Mouse (Mus musculus) olfactory bulb, adult 2 months (tissue): ENCODE measurements at regions not wholly inside any gene's neighbourhood (a gene's known extent, or its start where the extent isn't known, plus 50 kb on each side); places are given as distances from the start of the nearest gene placed in this dataset.

ENCODE experiments used
- H3K27ac ChIP-seq: fragments of 200-500 bp; 2 replicates; pipeline ENCODE4 v1.5.1; 2012; ENCODE audit warnings: low read depth, low read length; ENCODE audit not compliant: insufficient read depth
- H3K4me1 ChIP-seq: fragments of 200-500 bp; 2 replicates; pipeline ENCODE4 v1.6.1; 2012; ENCODE audit warnings: low read length; ENCODE audit not compliant: control insufficient read depth, insufficient read depth
- H3K4me3 ChIP-seq: fragments of 200-500 bp; 2 replicates; pipeline ENCODE4 v1.5.1; 2012; ENCODE audit warnings: mild to moderate bottlenecking, low read depth, low read length, moderate library complexity; ENCODE audit not compliant: insufficient read depth
- CTCF ChIP-seq: fragments of 200-500 bp; IDR thresholded peaks from 2 replicates; pipeline ENCODE4 v1.5.1; 2012; ENCODE audit warnings: low read depth, mild to moderate bottlenecking, low read length, moderate library complexity; ENCODE audit not compliant: insufficient read depth
- POLR2A ChIP-seq: fragments of 200-500 bp; IDR thresholded peaks from 2 replicates; pipeline ENCODE4 v1.6.1; 2012; ENCODE audit warnings: mild to moderate bottlenecking, low read depth, low read length, moderate library complexity; ENCODE audit not compliant: insufficient read depth
- WGBS: fragments of 180-500 bp; shearing (Covaris S2); methylation state at CpG from one replicate; pipeline ENCODE4 v1.1.7; 2018; 5-methylcytosine and 5-hydroxymethylcytosine counted together

DNA sequence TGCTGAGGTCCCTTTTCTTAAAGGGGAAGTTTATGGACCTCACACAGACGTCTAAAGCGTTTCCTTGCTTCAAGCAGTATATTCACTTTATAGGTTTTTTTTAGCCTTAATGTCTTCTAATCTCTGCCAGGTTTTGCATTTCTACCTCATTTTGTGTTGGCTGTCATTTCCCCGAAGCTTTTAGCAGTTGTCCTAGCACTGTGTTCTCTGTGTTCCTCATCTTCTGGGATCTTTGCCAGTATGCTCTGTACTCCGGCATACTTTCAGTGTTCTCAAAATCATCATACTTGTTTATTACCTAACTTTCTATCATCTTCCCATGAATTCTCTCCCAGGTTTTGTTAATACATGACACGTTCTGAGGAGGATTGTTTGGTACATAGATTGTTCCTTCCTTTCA lies 333.5 kb upstream of the Lsamp start:
- no peak for TF ChIP-seq CTCF
- TF ChIP-seq POLR2A: no peak
- Histone ChIP-seq H3K27ac (no peak overlapping the region), H3K4me1 (no peaks in the 10 kb centered on the region), H3K4me3 (no peak overlapping the region)
- 77% methylated on average over 5 of the region's 5 CpGs for WGBS

GRCm38 (mm10) chr16:39667905-39668304 lies 316.3 kb upstream of the Lsamp start:
- Histone ChIP-seq H3K4me3 (no peak overlapping the region), H3K27ac (no peak overlapping the region), H3K4me1 (no peaks in the 10 kb centered on the region)
- 69% methylated on average over 1 of the region's 1 CpGs for WGBS
- no peak for TF ChIP-seq CTCF
- no peak for TF ChIP-seq POLR2A

DNA sequence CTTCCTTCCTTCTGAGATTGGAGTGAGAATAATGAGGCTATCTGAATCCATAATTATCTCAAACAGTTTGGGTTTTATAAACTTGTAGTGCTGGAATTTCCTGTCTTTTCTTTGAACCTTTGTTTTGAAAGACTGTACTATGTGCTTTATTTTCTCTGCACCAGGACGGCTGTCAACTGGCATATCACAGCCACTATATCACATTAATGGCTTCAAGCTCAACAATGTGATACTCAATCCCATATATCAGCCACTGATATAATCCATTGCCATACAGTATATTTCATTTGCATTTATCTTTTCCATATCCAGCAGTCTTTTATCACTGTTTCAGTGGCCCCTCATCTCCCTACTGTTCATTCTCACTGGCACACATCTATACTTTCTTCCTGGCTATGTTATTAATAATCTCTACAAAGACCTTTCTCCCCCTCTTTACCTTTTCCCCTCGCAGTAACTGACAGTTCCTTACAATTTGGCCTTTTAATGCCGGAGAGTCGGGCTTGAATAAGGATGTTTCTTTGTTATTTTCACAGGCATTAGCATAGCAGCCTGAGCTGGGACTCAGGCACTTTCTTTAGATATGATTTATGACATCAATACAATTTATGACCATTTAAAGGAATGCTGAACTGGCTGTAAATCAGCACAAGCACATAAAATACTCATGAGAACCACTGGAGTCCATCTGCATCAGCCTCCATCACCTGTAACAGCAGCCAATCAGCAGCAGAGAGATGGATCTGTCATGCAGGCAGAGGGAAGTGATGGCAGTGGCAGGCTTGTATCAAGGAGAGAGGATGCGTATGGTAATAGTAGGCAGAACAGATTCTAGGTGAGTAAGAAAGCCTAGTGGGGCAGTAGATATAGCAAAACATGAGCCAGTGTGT lies 311.8 kb upstream of the Lsamp start:
- WGBS: 77% methylated on average over 5 of the region's 5 CpGs
- TF ChIP-seq CTCF (no peak), POLR2A (no peak)
- Histone ChIP-seq H3K27ac (no peak overlapping the region), H3K4me3 (no peak overlapping the region), H3K4me1 (no peaks in the 10 kb centered on the region)

- 78% methylated on average over 3 of the region's 3 CpGs for WGBS
- TF ChIP-seq CTCF (no peak), POLR2A (no peak)
These were observed 308.4 kb upstream of the Lsamp start for GRCm38 (mm10) chr16:39675775-39676174.

DNA sequence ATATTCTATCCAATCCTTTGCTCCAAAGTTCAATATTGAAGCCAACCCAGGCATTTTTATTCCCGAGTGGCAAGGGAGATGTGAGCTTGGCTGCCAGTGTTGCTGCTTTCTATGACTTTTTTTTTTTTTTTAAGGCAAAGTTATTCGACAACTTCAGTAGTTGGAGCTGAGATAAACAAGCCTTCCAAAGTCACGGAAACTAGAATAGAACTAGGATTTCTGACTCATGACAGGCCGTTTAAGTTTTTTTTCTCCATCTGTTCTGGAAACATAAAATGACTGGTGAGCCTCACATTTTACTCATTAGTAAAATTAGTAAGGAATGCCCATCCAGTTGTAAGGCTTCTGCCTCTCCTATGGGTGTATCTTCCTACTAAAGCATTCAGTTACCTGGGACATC lies 305.9 kb upstream of the Lsamp start:
- 83% methylated on average over 4 of the region's 4 CpGs for WGBS
- no peak for TF ChIP-seq CTCF
- TF ChIP-seq POLR2A: no peak
- Histone ChIP-seq H3K4me3 (no peak overlapping the region), H3K4me1 (no peaks in the 10 kb centered on the region), H3K27ac (no peak overlapping the region)

More at GRCm38 (mm10) chr16:39675775-39676174, 308.4 kb upstream of the Lsamp start:
- no peak overlapping the region for H3K27ac ChIP-seq
- H3K4me3 ChIP-seq: no peak overlapping the region
- no peaks in the 10 kb centered on the region for H3K4me1 ChIP-seq

- no peak overlapping the region for H3K27ac ChIP-seq
- TF ChIP-seq CTCF: no peak
- TF ChIP-seq POLR2A: no peak
- 47% methylated on average over 2 of the region's 2 CpGs for WGBS
These were observed 291.1 kb upstream of the Lsamp start for GRCm38 (mm10) chr16:39693061-39693460.

GRCm38 (mm10) chr16:39695855-39696254 lies 288.3 kb upstream of the Lsamp start:
- TF ChIP-seq CTCF: no peak
- TF ChIP-seq POLR2A: no peak
- 87% methylated on average over 1 of the region's 1 CpGs for WGBS
- Histone ChIP-seq H3K27ac (no peak overlapping the region), H3K4me1 (no peaks in the 10 kb centered on the region), H3K4me3 (no peak overlapping the region)

More at GRCm38 (mm10) chr16:39693061-39693460, 291.1 kb upstream of the Lsamp start:
- Histone ChIP-seq H3K4me1 (no peaks in the 10 kb centered on the region), H3K4me3 (no peak overlapping the region)

DNA sequence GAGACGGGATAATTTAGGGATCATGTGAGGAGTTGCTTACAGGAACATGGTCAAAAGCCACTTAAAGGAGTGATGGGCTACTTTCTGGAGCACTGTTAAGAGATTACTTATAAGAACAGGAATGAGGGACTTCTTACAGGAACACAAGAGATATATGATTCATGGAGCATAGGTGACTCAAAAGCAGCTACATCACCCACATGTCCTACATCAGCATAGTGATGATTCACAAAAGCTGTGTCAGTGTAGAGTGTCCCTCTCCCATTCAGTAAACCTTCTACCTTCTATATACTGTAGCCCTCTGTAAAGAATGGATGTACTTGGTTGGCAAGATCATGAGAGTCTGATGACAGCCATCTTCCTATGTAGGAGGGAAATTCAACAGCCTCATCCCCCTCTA lies 285.0 kb upstream of the Lsamp start:
- 97% methylated on average over 1 of the region's 1 CpGs for WGBS
- Histone ChIP-seq H3K4me3 (no peak overlapping the region), H3K4me1 (no peaks in the 10 kb centered on the region), H3K27ac (no peak overlapping the region)
- TF ChIP-seq POLR2A (no peak), CTCF (no peak)

- no peak overlapping the region for H3K27ac ChIP-seq
- H3K4me3 ChIP-seq: no peak overlapping the region
- no peaks in the 10 kb centered on the region for H3K4me1 ChIP-seq
- 83% methylated on average over 3 of the region's 3 CpGs for WGBS
- TF ChIP-seq POLR2A (no peak), CTCF (no peak)
These were observed 278.0 kb upstream of the Lsamp start for GRCm38 (mm10) chr16:39706131-39706530.

GRCm38 (mm10) chr16:39709387-39710039 lies 274.6 kb upstream of the Lsamp start:
- no peak for TF ChIP-seq POLR2A
- WGBS: 55% methylated on average over 10 of the region's 10 CpGs
- H3K4me3 ChIP-seq: no peak overlapping the region
- H3K4me1 ChIP-seq: no peaks in the 10 kb centered on the region
- H3K27ac ChIP-seq: no peak overlapping the region
